Mouse (Mus musculus): Measurements from ENCODE around the gene Plekhh1.

DNA sequence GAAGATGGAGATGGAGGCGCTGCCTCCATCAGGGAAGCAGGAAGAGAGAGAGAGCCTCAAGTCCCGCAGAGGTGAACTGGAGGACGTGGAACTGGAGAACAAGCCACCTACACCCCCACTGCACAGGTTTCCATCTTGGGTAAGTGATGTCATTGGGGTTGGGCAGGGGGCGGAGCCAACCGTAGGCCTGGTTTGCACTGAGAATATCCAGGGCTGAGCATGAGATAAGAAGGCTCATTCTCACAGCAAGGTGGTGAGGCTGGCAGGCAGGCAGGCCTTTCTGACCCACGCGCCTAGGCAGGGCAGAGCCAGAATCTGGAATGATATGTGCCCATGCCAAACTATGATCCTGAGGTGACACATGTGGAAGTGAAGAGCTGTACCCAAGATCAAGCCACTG, 26.3 kb downstream of the Plekhh1 start:
- TF ChIP-seq CTCF (IDR thresholded peaks at IDR 0.05 in 2 of 3, conservative IDR thresholded peaks at IDR 0.05 in 1 of 3; ENCODE audit: control insufficient read depth in 1 of 3, insufficient read depth in 1 of 3, low read depth in 2 of 3, low read length in 3 of 3, poor library complexity in 1 of 3, severe bottlenecking in 1 of 3) = no peak
- TF ChIP-seq EP300 (IDR thresholded peaks at IDR 0.05; ENCODE audit: low read depth in 1 of 2, low read length in 2 of 2) = no peak
- no peak for TF ChIP-seq ZNF384 (IDR thresholded peaks at IDR 0.05; ENCODE audit: low read depth, low read length)

Measured in MEL (cell line).